Mouse (Mus musculus): ENCODE data around the gene Hist1h2ab.
"Not testable (repeated sequence)": the region's sequence is repeated elsewhere in the genome, so short reads cannot be mapped to it uniquely, and the experiment has no call there.

Gene Hist1h2ab

GRCm38 (mm10) chr13:23750839-23751477 lies at the start of gene Hist1h2ab:
Gene Hist1h2ab (plus strand): TSS chr13:23751126.
- peak; percentile 62 to 74 for DNase-seq (ENCODE audit: low spot score in 2 of 2)

- no peak for DNase-seq (ENCODE audit: low spot score in 2 of 2)
Measured at GRCm38 (mm10) chr13:23702220-23702619, 48.7 kb upstream of the Hist1h2ab start.

GRCm38 (mm10) chr13:23702801-23703200 lies 48.1 kb upstream of the Hist1h2ab start:
- not testable (repeated sequence) for DNase-seq (ENCODE audit: low spot score in 2 of 2)

GRCm38 (mm10) chr13:23705751-23706356 lies 45.1 kb upstream of the Hist1h2ab start:
- DNase-seq (ENCODE audit: low spot score in 2 of 2): no peak

DNA sequence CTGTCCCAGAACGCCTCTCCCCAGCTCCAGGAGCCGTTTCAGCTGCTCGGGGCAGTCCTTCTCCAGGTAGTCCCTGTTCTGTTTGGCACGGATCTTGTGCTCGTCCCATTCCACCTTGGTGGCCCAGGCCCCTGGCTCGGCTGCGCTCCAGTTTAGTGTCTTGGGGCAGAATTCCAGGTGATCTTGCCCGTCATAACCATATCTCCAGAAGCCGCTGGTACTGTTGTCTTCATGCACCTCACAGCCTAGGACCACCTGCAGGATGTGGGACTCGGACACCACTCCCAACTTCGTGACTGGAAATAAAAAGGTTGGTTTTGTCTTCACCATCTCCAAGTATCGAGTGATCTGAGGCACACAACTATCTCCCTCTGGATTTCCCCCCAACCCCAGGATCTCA lies 44.2 kb upstream of the Hist1h2ab start:
- DNase-seq (ENCODE audit: low spot score in 2 of 2): no peak

DNA sequence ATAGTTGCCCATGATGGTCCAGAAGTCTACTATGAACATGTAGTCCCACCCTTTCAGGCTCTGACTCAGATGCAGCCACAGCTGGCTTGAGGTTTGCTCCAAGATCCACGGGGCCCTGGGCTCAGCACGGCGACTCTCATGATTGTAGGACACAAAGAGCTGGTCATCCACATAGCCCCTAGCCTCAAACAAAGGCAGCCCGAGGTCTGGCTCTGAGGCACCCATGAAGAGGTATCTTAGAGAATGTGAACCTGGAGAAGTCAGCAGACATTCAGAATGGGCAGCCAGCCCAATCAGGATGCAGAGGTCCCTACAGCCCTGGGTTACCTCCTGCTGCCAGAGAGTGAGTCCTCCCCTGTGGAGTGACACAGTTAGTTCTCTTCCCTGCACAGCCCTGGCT lies 42.9 kb upstream of the Hist1h2ab start:
- no peak for DNase-seq (ENCODE audit: low spot score in 2 of 2)

DNA sequence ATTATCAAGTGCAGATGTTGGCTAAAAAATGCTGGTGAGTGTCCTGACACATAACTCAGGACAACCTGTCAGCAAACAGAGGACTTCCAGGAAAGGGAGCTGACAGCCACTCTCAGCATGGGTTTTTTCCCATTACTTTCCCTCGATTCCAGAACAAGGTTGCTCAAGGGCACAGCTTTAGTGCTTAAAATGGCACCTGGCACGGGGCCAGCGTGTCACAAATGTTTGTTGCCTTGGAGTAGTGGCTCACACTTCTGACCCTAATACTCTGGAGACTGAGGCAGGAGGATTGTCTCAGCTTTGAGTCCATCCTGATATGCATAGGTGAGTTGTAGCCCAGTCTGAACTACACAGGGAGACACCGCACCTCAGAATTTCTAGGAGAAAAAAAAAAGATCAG lies 42.3 kb upstream of the Hist1h2ab start:
- no peak for DNase-seq (ENCODE audit: low spot score in 2 of 2)

DNA sequence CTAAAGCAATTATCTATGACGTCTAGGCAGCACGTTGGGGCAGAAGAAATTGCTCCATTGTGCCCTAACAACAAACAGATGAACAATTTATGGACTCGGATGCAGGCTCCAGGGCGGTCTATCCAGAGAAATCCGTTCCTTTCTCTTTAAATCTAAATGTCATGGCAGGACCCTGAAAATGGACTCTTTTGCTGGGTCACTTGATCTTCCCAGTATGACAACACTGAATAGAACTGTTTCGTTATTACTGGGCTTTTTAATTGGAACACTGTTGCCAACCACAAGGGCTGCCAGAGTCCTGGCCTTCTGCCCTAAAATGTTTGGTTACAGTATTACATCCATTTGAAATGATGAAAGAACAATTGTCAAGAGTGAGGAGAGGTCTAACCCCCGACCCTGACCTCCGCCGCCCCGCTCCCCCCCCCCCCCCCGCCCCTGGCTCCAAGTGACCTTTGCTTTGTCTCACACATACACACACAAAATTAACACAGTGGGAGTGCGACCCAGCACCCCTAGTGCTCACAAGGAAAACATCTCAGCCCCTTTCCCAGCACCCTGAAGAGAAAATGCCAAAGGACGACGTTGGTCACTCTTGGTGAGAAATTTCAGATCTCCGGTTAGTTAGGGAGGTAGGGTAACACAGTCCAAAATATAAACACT lies 41.1 kb upstream of the Hist1h2ab start:
- DNase-seq (ENCODE audit: low spot score in 2 of 2): no peak

DNA sequence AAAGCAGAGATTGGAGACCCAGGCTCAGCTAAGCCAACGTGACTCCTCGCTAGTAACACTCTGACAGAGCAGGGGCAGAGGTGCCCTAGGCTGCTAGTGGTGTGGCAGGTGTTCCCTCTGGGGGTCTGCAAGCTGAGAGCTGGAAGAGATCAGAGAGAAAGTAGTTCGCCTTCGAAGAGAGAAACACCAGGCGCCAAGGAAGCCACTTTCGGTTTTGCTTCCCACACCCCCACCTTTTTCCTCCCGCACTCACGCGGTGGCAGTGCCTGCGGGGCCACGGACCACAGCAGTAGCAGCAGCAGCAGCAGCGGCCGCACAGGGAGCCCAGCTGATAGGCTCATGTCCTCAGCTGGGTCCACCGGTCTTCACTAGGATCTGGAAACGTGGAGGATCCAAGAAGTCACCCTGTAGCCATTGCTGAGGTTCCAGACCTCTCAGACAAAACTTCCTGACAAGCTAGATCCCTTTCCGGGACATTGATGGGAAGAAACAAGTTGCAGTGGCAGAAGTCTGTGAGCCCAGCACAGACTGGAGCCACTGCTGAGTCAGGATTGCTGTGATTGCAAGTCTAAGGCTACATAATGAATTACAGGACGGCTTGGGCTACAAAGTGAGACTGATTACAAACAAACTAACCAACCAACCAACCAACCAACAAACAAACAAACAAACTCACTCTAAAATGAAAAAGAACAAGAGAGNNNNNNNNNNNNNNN lies 40.4 kb upstream of the Hist1h2ab start, which contains the start of gene Hfe:
Gene Hfe, minus strand, starts transcription at position 481 of the 716 bp plus-strand sequence.
- peak; percentile 55 for DNase-seq (ENCODE audit: low spot score in 2 of 2)

DNA sequence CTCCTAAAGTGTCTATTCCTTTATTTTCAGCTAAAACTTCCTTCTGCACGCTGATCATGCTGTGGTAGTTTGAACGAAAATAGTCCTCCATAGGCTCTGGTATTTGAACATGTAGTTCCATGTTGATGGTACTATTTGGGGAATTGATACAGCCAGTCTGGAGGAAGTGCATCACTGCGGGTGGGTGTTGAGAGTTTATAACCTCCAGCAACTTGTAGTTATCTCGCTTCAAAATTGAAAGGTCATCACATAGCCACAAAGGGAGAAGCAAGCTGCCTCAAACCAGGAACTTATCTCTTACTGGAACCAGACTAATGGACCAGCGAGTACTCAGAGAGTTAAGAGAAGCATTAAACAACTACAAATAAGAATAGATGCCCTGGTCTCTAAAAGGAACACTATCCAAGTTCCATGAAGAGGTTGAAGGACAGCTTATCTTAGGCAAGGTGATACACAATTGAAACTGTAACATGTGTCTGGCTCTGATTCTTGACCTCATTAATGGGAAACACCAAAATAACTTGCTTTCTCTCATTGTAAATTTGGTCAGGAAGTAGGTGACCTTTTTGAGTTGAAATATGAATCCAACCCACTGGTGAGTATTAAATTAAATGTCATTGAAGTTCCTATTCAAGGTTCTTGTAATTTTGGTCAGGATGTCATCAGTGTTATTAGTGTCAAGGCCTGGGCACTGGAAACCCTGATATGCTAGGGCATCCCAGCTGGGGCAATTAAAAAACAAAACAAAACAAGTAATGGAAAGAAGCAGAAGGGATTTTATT lies 34.5 kb upstream of the Hist1h2ab start:
- peak in 1 of 2 experiments; percentile 35 for DNase-seq (ENCODE audit: low spot score in 2 of 2)

- DNase-seq (ENCODE audit: low spot score in 2 of 2): no peak
Measured at GRCm38 (mm10) chr13:23717176-23717575, 33.8 kb upstream of the Hist1h2ab start.

DNA sequence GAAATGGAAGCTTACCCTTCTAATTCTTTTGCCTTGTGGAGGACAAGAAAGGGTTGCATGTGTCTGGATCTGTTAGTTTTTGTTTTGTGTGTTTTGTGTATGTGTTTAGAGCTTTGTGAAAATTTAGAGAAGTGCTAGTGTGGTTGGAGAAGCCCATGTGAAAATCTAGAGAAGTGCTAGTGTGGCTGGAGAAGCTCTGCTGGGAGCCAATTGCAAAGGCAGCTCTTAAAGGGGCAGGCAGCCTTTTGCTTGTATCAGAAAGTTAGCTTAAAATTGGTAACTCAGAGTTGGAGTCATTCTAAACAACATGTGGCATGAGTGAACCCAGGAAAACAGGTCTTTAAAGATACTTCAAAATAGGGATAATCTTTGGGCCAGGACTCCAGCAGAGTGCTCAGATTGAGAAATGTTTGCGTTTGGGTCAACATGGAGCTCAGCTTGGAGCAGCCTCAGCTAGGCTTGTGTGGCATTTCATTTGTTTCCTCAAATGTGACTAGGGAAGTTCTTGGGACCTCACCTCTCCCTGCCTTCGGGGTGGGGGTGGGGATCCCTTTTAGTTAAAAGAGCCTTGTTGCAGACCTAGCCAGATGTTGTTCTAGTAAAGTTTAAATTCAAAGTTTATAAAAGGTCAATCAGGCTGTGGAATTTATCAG lies 33.2 kb upstream of the Hist1h2ab start:
- not testable (repeated sequence) for DNase-seq (ENCODE audit: low spot score in 2 of 2)

DNA sequence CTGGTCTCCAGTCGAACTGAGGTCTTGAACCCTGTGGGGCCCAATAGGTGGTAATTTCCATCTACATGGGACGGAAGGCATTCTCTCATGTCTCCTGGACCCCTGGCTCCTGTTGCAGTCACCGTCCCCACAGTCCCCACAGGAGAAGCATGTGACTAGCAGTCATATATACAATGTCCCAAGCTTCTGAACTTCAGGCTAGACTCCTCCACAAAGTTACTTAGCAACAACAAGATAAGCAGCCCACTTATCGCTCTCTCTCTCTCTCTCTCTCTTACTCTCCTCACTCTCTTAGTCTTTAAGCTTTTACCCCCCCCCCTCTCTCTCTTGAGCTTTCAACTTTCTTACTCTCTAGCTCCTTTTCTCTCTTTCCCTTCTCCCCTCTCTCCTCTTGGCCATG lies 26.7 kb upstream of the Hist1h2ab start:
- no peak for DNase-seq (ENCODE audit: low spot score in 2 of 2)

DNA sequence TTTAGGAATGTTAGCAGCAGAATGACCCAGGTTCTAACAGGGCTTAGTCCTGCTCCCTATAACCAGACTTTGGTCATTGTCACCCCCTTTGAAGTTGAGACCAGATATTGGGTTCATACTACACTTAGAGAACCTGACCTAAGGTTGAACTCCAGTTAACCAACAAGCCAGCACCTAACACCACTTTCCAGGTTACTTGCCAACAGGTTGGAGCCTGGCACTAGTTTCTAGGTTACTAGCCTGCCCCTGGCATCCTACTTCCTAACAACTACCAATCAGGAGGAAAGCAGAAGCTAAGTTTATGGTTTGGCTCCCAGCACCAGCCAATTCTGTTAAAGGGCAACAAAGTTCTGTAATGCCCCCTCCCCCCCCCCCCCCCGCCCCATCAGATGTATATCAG lies 25.7 kb upstream of the Hist1h2ab start:
- no peak for DNase-seq (ENCODE audit: low spot score in 2 of 2)

DNA sequence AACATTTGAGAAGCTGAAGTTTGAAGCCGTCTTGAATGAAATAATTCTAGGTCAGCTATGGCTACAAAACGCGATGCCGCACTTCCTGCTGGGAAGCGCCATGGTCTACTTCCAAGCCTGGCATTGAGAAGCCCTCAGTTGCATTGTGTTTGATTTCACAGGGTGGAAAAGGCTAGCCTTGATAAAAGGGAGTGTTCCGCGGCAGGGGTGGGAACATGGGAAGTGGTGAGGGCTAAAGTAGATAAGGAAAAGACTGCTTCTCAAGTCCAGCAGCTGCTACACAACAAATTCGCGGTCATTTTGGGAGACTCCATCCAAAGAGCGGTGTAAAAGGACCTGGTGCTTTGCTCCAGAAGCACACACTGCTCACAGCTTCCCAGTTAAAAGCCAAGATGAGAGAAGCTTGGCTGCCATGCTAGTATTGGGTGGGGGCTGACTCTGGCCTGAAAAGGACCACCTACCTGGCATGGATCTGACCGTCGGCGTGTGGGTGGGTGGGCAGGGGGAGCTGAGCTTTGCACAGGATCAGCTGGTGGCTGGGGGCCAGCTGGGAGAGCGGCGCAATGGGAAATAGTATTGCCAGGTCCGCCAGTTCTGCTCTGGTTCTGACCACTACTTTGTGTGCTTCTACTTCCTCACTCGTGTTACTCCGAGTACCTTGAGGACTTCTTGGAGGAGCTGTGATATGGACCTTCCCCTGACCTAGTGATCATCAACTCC lies 22.3 kb upstream of the Hist1h2ab start:
- no peak for DNase-seq (ENCODE audit: low spot score in 2 of 2)

DNA sequence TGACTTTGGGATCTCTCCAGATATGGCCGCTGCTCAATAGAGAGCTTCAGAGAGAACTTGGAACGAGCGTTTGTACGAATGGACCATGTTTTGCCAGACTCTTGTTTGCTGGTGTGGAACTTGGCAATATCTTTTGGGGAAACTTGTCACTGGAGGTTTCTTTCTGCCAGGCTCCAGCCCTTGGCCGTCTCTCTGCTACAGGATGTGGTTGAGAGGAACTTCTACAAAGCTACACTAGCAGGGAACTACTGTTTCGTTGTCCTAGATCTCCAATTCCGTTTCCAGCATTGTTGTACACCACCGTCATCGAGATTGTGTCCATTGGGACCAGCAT lies 21.8 kb upstream of the Hist1h2ab start:
- DNase-seq (ENCODE audit: low spot score in 2 of 2): no peak

- no peak for DNase-seq (ENCODE audit: low spot score in 2 of 2)
Measured at GRCm38 (mm10) chr13:23729706-23730105, 21.2 kb upstream of the Hist1h2ab start.

DNA sequence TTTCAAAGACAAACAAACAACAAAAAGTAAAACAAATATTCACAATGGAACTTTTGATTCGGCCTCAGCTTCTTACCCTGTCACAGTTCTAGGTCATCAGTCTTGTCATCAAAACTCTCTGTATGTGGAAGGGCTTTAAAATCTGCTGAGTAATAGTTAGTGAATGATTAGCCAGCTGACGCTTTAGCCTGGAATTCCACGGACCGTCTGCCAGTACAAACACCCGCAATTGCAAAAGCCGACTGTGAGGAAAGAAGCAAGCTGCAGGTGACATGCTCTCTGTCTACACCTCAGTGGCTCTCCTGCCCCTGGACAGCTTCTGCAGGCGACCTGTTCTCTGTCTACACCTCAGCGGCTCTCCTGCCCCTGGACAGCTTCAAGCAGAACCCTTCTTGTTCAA lies 20.4 kb upstream of the Hist1h2ab start:
- DNase-seq (ENCODE audit: low spot score in 2 of 2): no peak

DNA sequence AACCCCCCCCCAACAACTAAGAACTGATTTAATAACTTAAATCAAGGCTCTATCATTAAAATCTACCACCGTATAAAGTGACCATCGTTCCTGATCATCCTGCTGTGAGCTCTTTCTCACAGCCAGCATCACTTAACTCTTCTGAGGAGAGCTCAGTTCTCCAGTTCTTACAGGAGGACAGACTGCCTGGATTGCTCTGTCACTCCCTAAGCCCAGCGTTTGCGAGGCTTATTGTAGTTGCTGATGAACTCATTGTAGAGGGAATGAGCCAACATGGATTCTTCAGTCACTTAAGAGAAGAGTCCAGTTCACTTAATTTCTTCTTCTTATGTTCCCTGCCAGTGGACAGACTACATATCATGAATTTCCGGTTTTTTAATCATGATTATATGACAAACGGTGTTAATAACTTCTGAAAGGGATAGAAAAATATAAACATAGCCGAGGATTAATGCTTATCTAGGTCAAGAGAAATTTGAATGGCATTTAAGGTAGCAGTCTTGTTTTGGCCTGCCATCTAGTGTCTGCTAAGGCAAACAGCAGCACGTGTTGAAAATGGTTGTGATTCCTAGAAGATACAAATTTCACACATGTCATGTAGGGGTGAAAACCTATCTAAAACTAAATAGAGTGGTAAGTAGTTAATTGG lies 18.6 kb upstream of the Hist1h2ab start:
- no peak for DNase-seq (ENCODE audit: low spot score in 2 of 2)

DNA sequence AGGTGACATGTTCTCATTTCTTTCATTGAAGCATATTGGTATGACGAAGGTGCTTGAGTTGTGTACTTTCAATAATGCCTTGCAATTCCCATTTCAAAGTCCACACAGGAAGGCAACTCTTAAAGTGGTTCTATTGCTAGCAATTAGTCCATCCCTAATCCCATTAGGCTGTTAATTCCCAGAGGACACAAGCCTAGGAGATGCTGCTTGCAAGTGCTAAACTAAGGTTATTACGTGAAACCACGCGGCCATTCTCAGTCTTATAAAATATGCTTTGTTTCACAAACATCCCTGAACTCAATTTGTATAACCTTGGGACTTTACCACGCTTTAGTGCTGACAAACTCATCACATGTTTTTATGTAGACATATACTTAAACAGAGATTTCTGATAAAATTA lies 13.8 kb upstream of the Hist1h2ab start:
- no peak for DNase-seq (ENCODE audit: low spot score in 2 of 2)

Data from spleen, postnatal 36 days (tissue).